Mouse (Mus musculus) right cerebral cortex, adult 18-20 months (tissue): ENCODE results near the gene Tmco4.

Source experiments
- DNase-seq: peaks from one replicate; pipeline ENCODE4 v3.0.0; 2022; ENCODE audit warnings: mixed read lengths

The Tmco4 gene

GRCm38 (mm10) chr4:139024379-139024778 is 51.7 kb downstream of the Tmco4 start:
- DNase-seq, result peak; percentile 55

GRCm38 (mm10) chr4:139030675-139031074 is 58.0 kb downstream of the Tmco4 start:
- no peak for DNase-seq

- DNase-seq, result no peak
Observed at GRCm38 (mm10) chr4:139032521-139032920, 59.8 kb downstream of the Tmco4 start.

- peak; percentile 66 for DNase-seq
Observed at GRCm38 (mm10) chr4:139033263-139034009, 60.7 kb downstream of the Tmco4 start.

- peak; percentile 58 for DNase-seq
Observed at GRCm38 (mm10) chr4:139034010-139034367, 61.3 kb downstream of the Tmco4 start.

GRCm38 (mm10) chr4:139034540-139034939 is 61.9 kb downstream of the Tmco4 start:
- DNase-seq, result no peak

- DNase-seq, result no peak
Observed at GRCm38 (mm10) chr4:139034942-139035341, 62.3 kb downstream of the Tmco4 start.

GRCm38 (mm10) chr4:139035799-139036198 is 63.1 kb downstream of the Tmco4 start:
- DNase-seq, result no peak

- DNase-seq, result no peak
Observed at GRCm38 (mm10) chr4:139037795-139038607, 65.3 kb downstream of the Tmco4 start.

GRCm38 (mm10) chr4:139040084-139040839 is 67.6 kb downstream of the Tmco4 start:
- DNase-seq, result no peak

- DNase-seq, result no peak
Observed at GRCm38 (mm10) chr4:139042611-139043010, 69.9 kb downstream of the Tmco4 start.

GRCm38 (mm10) chr4:139043600-139043999 is 70.9 kb downstream of the Tmco4 start:
- DNase-seq, result no peak

GRCm38 (mm10) chr4:139044566-139044965 is 71.9 kb downstream of the Tmco4 start:
- no peak for DNase-seq

GRCm38 (mm10) chr4:139046354-139046753 is 73.7 kb downstream of the Tmco4 start:
- DNase-seq, result no peak

GRCm38 (mm10) chr4:139048518-139048917 is 75.8 kb downstream of the Tmco4 start:
- DNase-seq, result peak; percentile 77

- DNase-seq, result no peak
Observed at GRCm38 (mm10) chr4:139052796-139053195, 80.1 kb downstream of the Tmco4 start.

- no peak for DNase-seq
Observed at GRCm38 (mm10) chr4:139053391-139053790, 80.7 kb downstream of the Tmco4 start.

GRCm38 (mm10) chr4:139054300-139054923 is 81.7 kb downstream of the Tmco4 start:
- peak; percentile 60 for DNase-seq

- no peak for DNase-seq
Observed at GRCm38 (mm10) chr4:139055336-139055735, 82.6 kb downstream of the Tmco4 start.

GRCm38 (mm10) chr4:139055744-139056143 is 83.1 kb downstream of the Tmco4 start:
- DNase-seq, result no peak

GRCm38 (mm10) chr4:139057291-139057690 is 84.6 kb downstream of the Tmco4 start:
- no peak for DNase-seq

GRCm38 (mm10) chr4:139058029-139058428 is 85.3 kb downstream of the Tmco4 start:
- no peak for DNase-seq

GRCm38 (mm10) chr4:139059569-139059968 is 86.9 kb downstream of the Tmco4 start:
- no peak for DNase-seq
